Mouse (Mus musculus): ENCODE results near the gene Igf1. TPM values are rescaled to one million over a fixed set of nuclear protein-coding genes. Genes with fewer than 3 reads are reported as not detected.

The Igf1 gene
- 7.0 and 8.9 TPM in 2 replicates for polyA plus RNA-seq (2012; rRNA removed)

- H3K4me1 ChIP-seq (ENCODE audit: control insufficient read depth, insufficient read depth, low read length), result peaks cover 4% of the 10 kb centered on the region
Measured at GRCm38 (mm10) chr10:87858013-87858806, at the start of gene Igf1. TSS of gene Igf1 (plus strand) at chr10:87858265.

GRCm38 (mm10) chr10:87812157-87813072, 45.6 kb upstream of the Igf1 start:
- Histone ChIP-seq H3K27me3 (ENCODE audit: control insufficient read depth, insufficient read depth, low read length) (no peaks in the 10 kb centered on the region), H3K36me3 (ENCODE audit: control insufficient read depth, insufficient read depth, low read length) (no peaks in the 10 kb centered on the region), H3K27ac (ENCODE audit: control insufficient read depth, insufficient read depth, low read depth, low read length) (no peak overlapping the region), H3K4me3 (ENCODE audit: control insufficient read depth, low read depth, low read length) (no peak overlapping the region), H3K4me1 (ENCODE audit: control insufficient read depth, insufficient read depth, low read length) (no peaks in the 10 kb centered on the region)
- TF ChIP-seq POLR2A (IDR thresholded peaks at IDR 0.05; ENCODE audit: control insufficient read depth, low read depth, low read length) (no peak), CTCF (IDR thresholded peaks at IDR 0.05; ENCODE audit: control insufficient read depth, insufficient read depth, insufficient replicate concordance, low read depth, low read length) (no peak)

More at GRCm38 (mm10) chr10:87858013-87858806, at the start of gene Igf1:
- Histone ChIP-seq H3K27me3 (ENCODE audit: control insufficient read depth, insufficient read depth, low read length) (no peaks in the 10 kb centered on the region; the same call in 1 of the 2 replicates), H3K27ac (ENCODE audit: control insufficient read depth, insufficient read depth, low read depth, low read length) (peak within 1 kb of the TSS; percentile 21; the same call in 1 of the 2 replicates), H3K4me3 (ENCODE audit: control insufficient read depth, low read depth, low read length) (no peak within 1 kb of the TSS), H3K36me3 (ENCODE audit: control insufficient read depth, insufficient read depth, low read length) (no peaks in the 10 kb centered on the region)
- TF ChIP-seq CTCF (IDR thresholded peaks at IDR 0.05; ENCODE audit: control insufficient read depth, insufficient read depth, insufficient replicate concordance, low read depth, low read length) (no peak), POLR2A (IDR thresholded peaks at IDR 0.05; ENCODE audit: control insufficient read depth, low read depth, low read length) (no peak)

GRCm38 (mm10) chr10:87813073-87813590, 44.9 kb upstream of the Igf1 start:
- Histone ChIP-seq H3K36me3 (ENCODE audit: control insufficient read depth, insufficient read depth, low read length) (no peaks in the 10 kb centered on the region), H3K4me1 (ENCODE audit: control insufficient read depth, insufficient read depth, low read length) (no peaks in the 10 kb centered on the region), H3K4me3 (ENCODE audit: control insufficient read depth, low read depth, low read length) (no peak overlapping the region), H3K27ac (ENCODE audit: control insufficient read depth, insufficient read depth, low read depth, low read length) (no peak overlapping the region), H3K27me3 (ENCODE audit: control insufficient read depth, insufficient read depth, low read length) (no peaks in the 10 kb centered on the region)
- no peak for TF ChIP-seq POLR2A (IDR thresholded peaks at IDR 0.05; ENCODE audit: control insufficient read depth, low read depth, low read length)
- TF ChIP-seq CTCF (IDR thresholded peaks at IDR 0.05; ENCODE audit: control insufficient read depth, insufficient read depth, insufficient replicate concordance, low read depth, low read length), result no peak

GRCm38 (mm10) chr10:87816861-87817260, 41.2 kb upstream of the Igf1 start:
- H3K27me3 ChIP-seq (ENCODE audit: control insufficient read depth, insufficient read depth, low read length), result no peaks in the 10 kb centered on the region
- TF ChIP-seq POLR2A (IDR thresholded peaks at IDR 0.05; ENCODE audit: control insufficient read depth, low read depth, low read length), result no peak
- no peak for TF ChIP-seq CTCF (IDR thresholded peaks at IDR 0.05; ENCODE audit: control insufficient read depth, insufficient read depth, insufficient replicate concordance, low read depth, low read length)
- no peak overlapping the region for H3K4me3 ChIP-seq (ENCODE audit: control insufficient read depth, low read depth, low read length)

GRCm38 (mm10) chr10:87817786-87818185, 40.3 kb upstream of the Igf1 start:
- no peak for TF ChIP-seq CTCF (IDR thresholded peaks at IDR 0.05; ENCODE audit: control insufficient read depth, insufficient read depth, insufficient replicate concordance, low read depth, low read length)
- TF ChIP-seq POLR2A (IDR thresholded peaks at IDR 0.05; ENCODE audit: control insufficient read depth, low read depth, low read length), result no peak
- Histone ChIP-seq H3K27ac (ENCODE audit: control insufficient read depth, insufficient read depth, low read depth, low read length) (no peak overlapping the region), H3K27me3 (ENCODE audit: control insufficient read depth, insufficient read depth, low read length) (no peaks in the 10 kb centered on the region)

More at GRCm38 (mm10) chr10:87816861-87817260, 41.2 kb upstream of the Igf1 start:
- Histone ChIP-seq H3K4me1 (ENCODE audit: control insufficient read depth, insufficient read depth, low read length) (peaks cover 3% of the 10 kb centered on the region; the same call in 1 of the 2 replicates), H3K36me3 (ENCODE audit: control insufficient read depth, insufficient read depth, low read length) (no peaks in the 10 kb centered on the region), H3K27ac (ENCODE audit: control insufficient read depth, insufficient read depth, low read depth, low read length) (no peak overlapping the region)

GRCm38 (mm10) chr10:87821906-87822305, 36.2 kb upstream of the Igf1 start:
- Histone ChIP-seq H3K4me1 (ENCODE audit: control insufficient read depth, insufficient read depth, low read length) (peaks cover 5% of the 10 kb centered on the region; the same call in 1 of the 2 replicates), H3K36me3 (ENCODE audit: control insufficient read depth, insufficient read depth, low read length) (no peaks in the 10 kb centered on the region), H3K27me3 (ENCODE audit: control insufficient read depth, insufficient read depth, low read length) (no peaks in the 10 kb centered on the region), H3K27ac (ENCODE audit: control insufficient read depth, insufficient read depth, low read depth, low read length) (no peak overlapping the region), H3K4me3 (ENCODE audit: control insufficient read depth, low read depth, low read length) (no peak overlapping the region)
- no peak for TF ChIP-seq CTCF (IDR thresholded peaks at IDR 0.05; ENCODE audit: control insufficient read depth, insufficient read depth, insufficient replicate concordance, low read depth, low read length)
- no peak for TF ChIP-seq POLR2A (IDR thresholded peaks at IDR 0.05; ENCODE audit: control insufficient read depth, low read depth, low read length)

More at GRCm38 (mm10) chr10:87817786-87818185, 40.3 kb upstream of the Igf1 start:
- peaks cover 5% of the 10 kb centered on the region; the same call in 1 of the 2 replicates for H3K4me1 ChIP-seq (ENCODE audit: control insufficient read depth, insufficient read depth, low read length)
- no peaks in the 10 kb centered on the region for H3K36me3 ChIP-seq (ENCODE audit: control insufficient read depth, insufficient read depth, low read length)
- H3K4me3 ChIP-seq (ENCODE audit: control insufficient read depth, low read depth, low read length), result no peak overlapping the region

All from testis, adult 2 months (tissue).